In the genomic region with DNA sequence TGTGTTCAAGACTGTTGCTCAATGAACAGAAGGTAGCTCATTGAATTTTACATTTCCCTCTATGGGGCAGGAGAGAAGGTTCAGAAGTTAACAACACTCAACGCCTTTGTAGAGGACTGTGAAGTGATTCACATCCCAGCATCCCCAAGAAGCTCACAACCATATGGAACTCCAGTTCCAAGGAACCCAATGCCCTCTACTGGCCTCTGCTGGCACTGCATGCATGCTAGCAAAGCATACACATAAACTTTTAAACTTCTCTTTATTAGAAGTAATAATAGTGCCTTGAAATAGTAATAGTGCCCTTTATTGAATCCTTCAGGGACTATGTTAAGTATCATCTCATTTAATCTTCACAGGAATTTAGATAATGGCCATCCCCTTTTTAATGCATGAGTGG, we compare ENCODE assay signal across 9 mouse cellular contexts. TPM values are rescaled to one million over a fixed set of nuclear protein-coding genes. Genes with fewer than 3 reads are reported as not detected.
A peak's percentile ranks its signal among the peaks of the same experiment; 100 is the strongest.
DNase-seq lines count a peak whose midpoint lies in the region; ATAC-seq and TF ChIP-seq lines count a peak whose summit lies in the region.
"Had no signal": no experiment of that assay in that cellular context is flagged by ENCODE, and none has a peak within 500 bp of the region (broad histone marks: within the 10 kb centered on the region; RNA-seq: fewer than 3 reads in every experiment).

No protein-coding gene starts in this region.

- H3K9ac ChIP-seq in hindbrain, postnatal 0 days (replicated peaks; ENCODE audit: low read length), result no peak overlapping the region
- H3K9ac ChIP-seq in hindbrain, embryonic 12.5 days, result no peak overlapping the region
- no peak overlapping the region for H3K9ac ChIP-seq in stomach, postnatal 0 days (ENCODE audit: low read length)
- no peak overlapping the region for H3K9ac ChIP-seq in forebrain, embryonic 14.5 days (ENCODE audit: low read length)

- TF ChIP-seq CTCF in hindbrain, postnatal 0 days (IDR thresholded peaks at IDR 0.05; ENCODE audit: low read depth), result peak; percentile 42
- TF ChIP-seq CTCF in stomach, postnatal 0 days (IDR thresholded peaks at IDR 0.05; ENCODE audit: low read depth), result peak; percentile 61

- H3K4me3 ChIP-seq in hindbrain, postnatal 0 days (ENCODE audit: low read length), result no peak overlapping the region
- no peak overlapping the region for H3K4me3 ChIP-seq in hindbrain, embryonic 12.5 days
- no peak overlapping the region for H3K4me3 ChIP-seq in stomach, postnatal 0 days (ENCODE audit: low read depth, low read length)
- H3K4me3 ChIP-seq in forebrain, embryonic 14.5 days (ENCODE audit: low read depth, low read length), result no peak overlapping the region

- WGBS in hindbrain, postnatal 0 days, result 95% methylated on average over 1 of the region's 1 CpGs
- WGBS in hindbrain, embryonic 12.5 days, result 96% methylated on average over 1 of the region's 1 CpGs
- WGBS in stomach, postnatal 0 days, result 96% methylated on average over 1 of the region's 1 CpGs
- 92% methylated on average over 1 of the region's 1 CpGs for WGBS in forebrain, embryonic 14.5 days

- no peaks in the 10 kb centered on the region for H3K36me3 ChIP-seq in hindbrain, postnatal 0 days (ENCODE audit: insufficient read depth, low read length)
- no peaks in the 10 kb centered on the region for H3K36me3 ChIP-seq in hindbrain, embryonic 12.5 days
- no peaks in the 10 kb centered on the region for H3K36me3 ChIP-seq in stomach, postnatal 0 days (ENCODE audit: control insufficient read depth, insufficient read depth, low read length)
- H3K36me3 ChIP-seq in forebrain, embryonic 14.5 days (ENCODE audit: control insufficient read depth, insufficient read depth, low read length), result no peaks in the 10 kb centered on the region

- DNase-seq in hindbrain, postnatal 0 days (ENCODE audit: low spot score), result no peak
- DNase-seq in spleen, postnatal 10 days (ENCODE audit: low spot score in 2 of 2), result peak; percentile 21 to 65
- DNase-seq in spleen, postnatal 36 days (ENCODE audit: low spot score in 2 of 2), result no peak
- DNase-seq in ZHBTc4 (ENCODE audit: low read depth, low spot score), result peak; percentile 42
- no peak for DNase-seq in stomach, postnatal 0 days (ENCODE audit: low spot score)
- no peak for DNase-seq in retina, embryonic 14.5 days (ENCODE audit: low spot score)
- no peak for DNase-seq in forebrain, embryonic 14.5 days (ENCODE audit: low spot score)
- DNase-seq: kidney, postnatal 14 days had no signal

- no peak overlapping the region for H3K4me2 ChIP-seq in hindbrain, postnatal 0 days (ENCODE audit: low read depth, low read length)
- no peak overlapping the region for H3K4me2 ChIP-seq in hindbrain, embryonic 12.5 days (replicated peaks)
- no peak overlapping the region for H3K4me2 ChIP-seq in stomach, postnatal 0 days (replicated peaks; ENCODE audit: low read depth)
- H3K4me2 ChIP-seq in forebrain, embryonic 14.5 days (ENCODE audit: low read length), result no peak overlapping the region

- no peak overlapping the region for H3K27ac ChIP-seq in hindbrain, postnatal 0 days
- no peak overlapping the region for H3K27ac ChIP-seq in hindbrain, embryonic 12.5 days
- no peak overlapping the region for H3K27ac ChIP-seq in stomach, postnatal 0 days (replicated peaks)
- no peak overlapping the region for H3K27ac ChIP-seq in forebrain, embryonic 14.5 days (ENCODE audit: low read depth, low read length)

- no peak for ATAC-seq in hindbrain, postnatal 0 days
- no peak for ATAC-seq in hindbrain, embryonic 12.5 days (ENCODE audit: low FRiP score)
- ATAC-seq in stomach, postnatal 0 days (ENCODE audit: low FRiP score, low TSS enrichment), result no peak
- ATAC-seq in forebrain, embryonic 14.5 days, result no peak

- TF ChIP-seq EP300 in stomach, postnatal 0 days (optimal IDR thresholded peaks at IDR 0.05), result no peak

- no peaks in the 10 kb centered on the region for H3K4me1 ChIP-seq in hindbrain, postnatal 0 days (ENCODE audit: insufficient read depth, low read length)
- no peaks in the 10 kb centered on the region for H3K4me1 ChIP-seq in hindbrain, embryonic 12.5 days
- no peaks in the 10 kb centered on the region for H3K4me1 ChIP-seq in stomach, postnatal 0 days (replicated peaks; ENCODE audit: control insufficient read depth, insufficient read depth)
- no peaks in the 10 kb centered on the region for H3K4me1 ChIP-seq in forebrain, embryonic 14.5 days (ENCODE audit: control insufficient read depth, insufficient read depth, low read length)

- H3K27me3 ChIP-seq in hindbrain, postnatal 0 days (ENCODE audit: insufficient read depth, low read length), result no peaks in the 10 kb centered on the region
- no peaks in the 10 kb centered on the region for H3K27me3 ChIP-seq in hindbrain, embryonic 12.5 days
- H3K27me3 ChIP-seq in stomach, postnatal 0 days (ENCODE audit: control insufficient read depth, insufficient read depth, low read length), result no peaks in the 10 kb centered on the region
- no peaks in the 10 kb centered on the region for H3K27me3 ChIP-seq in forebrain, embryonic 14.5 days (replicated peaks; ENCODE audit: control insufficient read depth, insufficient read depth, low read length)

- H3K9me3 ChIP-seq in hindbrain, postnatal 0 days (ENCODE audit: low read length), result no peaks in the 10 kb centered on the region
- H3K9me3 ChIP-seq in hindbrain, embryonic 12.5 days (replicated peaks), result no peaks in the 10 kb centered on the region
- H3K9me3 ChIP-seq in stomach, postnatal 0 days (ENCODE audit: control insufficient read depth, low read length), result no peaks in the 10 kb centered on the region
- no peaks in the 10 kb centered on the region for H3K9me3 ChIP-seq in forebrain, embryonic 14.5 days (replicated peaks; ENCODE audit: control insufficient read depth, low read length)

RNA-seq across cellular contexts. Expression of a gene that starts 9.3 kb away (rescaled TPM):
- total RNA-seq in hindbrain, postnatal 0 days (2014; rRNA removed), result 0.47 and 1.3 TPM in 2 replicates
- 0.61 and 0.79 TPM in 2 replicates for polyA plus RNA-seq in hindbrain, postnatal 0 days (2015; fragmentation: Nextera tagmentation; extraction: Ambion mirVana)
- polyA plus RNA-seq in hindbrain, embryonic 12.5 days (2016; fragmentation: Nextera tagmentation; extraction: Ambion mirVana), result 0.43 and 0.47 TPM in 2 replicates
- 1.4 and 1.7 TPM in 2 replicates for polyA plus RNA-seq in stomach, postnatal 0 days (2015; fragmentation: Nextera tagmentation; extraction: Ambion mirVana)
- polyA plus RNA-seq in forebrain, embryonic 14.5 days (2014; fragmentation: Nextera tagmentation; extraction: Ambion mirVana), result 0.16 and 0.25 TPM in 2 replicates

Comparison
In these comparisons a context has a peak if more than half of its experiments do, and no peak if none do; other contexts are left out.
1. DNase-seq: peak in spleen, postnatal 10 days (2 of 2) and ZHBTc4 (single experiment); none in hindbrain, postnatal 0 days (single experiment), spleen, postnatal 36 days (0 of 2), stomach, postnatal 0 days (single experiment), retina, embryonic 14.5 days (single experiment) and forebrain, embryonic 14.5 days (single experiment).